Mouse (Mus musculus) kidney, embryonic 14.5 days (tissue): ENCODE results near the gene Rptor. TPM values are rescaled to one million over a fixed set of nuclear protein-coding genes. Genes with fewer than 3 reads are reported as not detected.
"Not testable (repeated sequence)": the region's sequence is repeated elsewhere in the genome, so short reads cannot be mapped to it uniquely, and the experiment has no call there.

ENCODE experiments used
- ATAC-seq: fragments of 200-750 bp; cut with Nextera tagmentation; 2 replicates; pipeline ENCODE4 v1.8.0; 2017; ENCODE audit warnings: moderate number of reproducible peaks, mild to moderate bottlenecking, moderate TSS enrichment, moderate library complexity; ENCODE audit not compliant: low FRiP score, low TSS enrichment
- H3K27ac ChIP-seq: fragments of 300-500 bp; sonication (generic); 2 replicates; pipeline ENCODE4 v1.5.1; 2014; ENCODE audit warnings: low read depth, mild to moderate bottlenecking, low read length, moderate library complexity, mixed read lengths
- H3K27me3 ChIP-seq: fragments of 300-500 bp; sonication (generic); 2 replicates; pipeline ENCODE4 v1.6.1; 2014; ENCODE audit warnings: mild to moderate bottlenecking, low read length; ENCODE audit not compliant: control insufficient read depth, insufficient read depth
- H3K36me3 ChIP-seq: fragments of 300-500 bp; sonication (generic); 2 replicates; pipeline ENCODE4 v1.6.1; 2014; ENCODE audit warnings: low read length, mixed read lengths; ENCODE audit not compliant: control insufficient read depth, insufficient read depth
- H3K4me1 ChIP-seq: fragments of 300-500 bp; sonication (generic); 2 replicates; pipeline ENCODE4 v1.6.1; 2014; ENCODE audit warnings: low read length, mixed read lengths; ENCODE audit not compliant: control insufficient read depth, insufficient read depth
- H3K4me2 ChIP-seq: fragments of 300-500 bp; sonication (generic); replicated peaks from 2 replicates; pipeline ENCODE4 v1.6.1; 2014; ENCODE audit warnings: low read depth, mild to moderate bottlenecking, low read length
- H3K4me3 ChIP-seq: fragments of 300-500 bp; sonication (generic); 2 replicates; pipeline ENCODE4 v1.5.1; 2014; ENCODE audit warnings: mild to moderate bottlenecking, low read length
- H3K9ac ChIP-seq: fragments of 300-500 bp; sonication (generic); 2 replicates; pipeline ENCODE4 v1.6.1; 2014; ENCODE audit warnings: low read depth, mild to moderate bottlenecking, low read length, moderate library complexity
- H3K9me3 ChIP-seq: fragments of 300-500 bp; sonication (generic); 2 replicates; pipeline ENCODE4 v1.6.1; 2016; ENCODE audit warnings: low read length; ENCODE audit not compliant: control insufficient read depth
- WGBS: fragments of 180-500 bp; shearing (Covaris S2); extraction: QIAGEN DNeasy Blood & Tissue Kit; methylation state at CpG from one replicate; pipeline ENCODE4 v1.1.7; 2014; 5-methylcytosine and 5-hydroxymethylcytosine counted together
- polyA plus RNA-seq: library from polyadenylated mRNA; unstranded; fragments of >200 nt; fragmentation: Nextera tagmentation; extraction: Ambion mirVana; gene quantifications from 2 replicates; pipeline ENCODE4 v1.2.1, GENCODE M21; 2014

The Rptor gene
- polyA plus RNA-seq, 1 experiment from 2014 or later: 15.7 TPM

DNA sequence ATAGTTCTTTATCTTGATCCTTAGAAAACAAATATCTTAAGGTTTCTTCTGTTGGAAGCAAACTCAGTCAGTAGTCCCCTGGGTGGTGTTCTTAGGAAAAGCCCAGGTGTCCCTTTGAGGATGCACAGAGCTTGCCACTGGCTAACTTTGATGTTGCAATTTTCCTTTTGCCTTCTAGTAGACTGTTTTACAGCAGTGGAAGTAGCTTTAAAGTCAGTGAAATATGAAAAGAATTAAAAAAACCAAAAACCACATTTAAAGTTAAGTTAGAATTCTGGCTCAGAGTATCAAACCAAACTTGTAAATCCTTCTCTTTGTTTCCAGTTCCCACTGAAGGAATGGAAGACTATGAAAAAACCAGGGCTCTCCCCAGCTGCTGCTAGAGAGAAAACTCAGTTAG lies 47.8 kb downstream of the Rptor start:
- H3K9me3 ChIP-seq: no peaks in the 10 kb centered on the region
- no peaks in the 10 kb centered on the region for H3K36me3 ChIP-seq
- H3K27ac ChIP-seq: no peak overlapping the region
- no peak overlapping the region for H3K4me2 ChIP-seq
- H3K9ac ChIP-seq: no peak overlapping the region
- no peak overlapping the region for H3K4me3 ChIP-seq
- H3K27me3 ChIP-seq: no peaks in the 10 kb centered on the region
- H3K4me1 ChIP-seq: 0 out of 2 replicates have a peak, but pooled peaks cover 14% of the 10 kb centered on the region
- no peak for ATAC-seq

DNA sequence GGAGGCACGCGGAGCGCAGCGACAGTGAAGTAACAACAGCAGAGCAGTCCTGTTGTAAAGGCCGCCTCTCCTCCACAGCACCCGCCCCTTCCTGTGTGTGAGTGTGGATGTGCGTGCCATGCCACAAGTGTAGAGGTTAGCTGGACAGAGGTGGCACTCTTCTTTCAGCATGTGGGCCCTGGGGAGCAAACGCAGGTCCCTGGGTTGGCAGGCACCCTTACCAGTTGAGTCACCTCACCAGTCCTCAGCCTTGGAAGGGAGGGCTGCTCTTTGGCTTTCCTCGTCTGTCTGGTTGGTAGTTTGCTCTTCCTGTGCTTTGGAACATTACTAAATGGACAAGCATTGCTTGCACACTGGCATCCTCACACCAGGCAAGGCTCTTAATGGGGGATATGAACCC lies 50.6 kb downstream of the Rptor start:
- Histone ChIP-seq H3K9me3 (no peaks in the 10 kb centered on the region), H3K27me3 (no peaks in the 10 kb centered on the region), H3K4me2 (no peak overlapping the region), H3K4me3 (no peak overlapping the region), H3K9ac (no peak overlapping the region), H3K27ac (no peak overlapping the region), H3K36me3 (no peaks in the 10 kb centered on the region), H3K4me1 (0 out of 2 replicates have a peak, but pooled peaks cover 12% of the 10 kb centered on the region)
- 90% methylated on average over 9 of the region's 9 CpGs for WGBS
- ATAC-seq: no peak

GRCm38 (mm10) chr11:119657534-119657933 lies 54.8 kb downstream of the Rptor start:
- no peak overlapping the region for H3K9ac ChIP-seq
- no peak overlapping the region for H3K27ac ChIP-seq
- H3K36me3 ChIP-seq: no peaks in the 10 kb centered on the region
- no peaks in the 10 kb centered on the region for H3K9me3 ChIP-seq
- no peaks in the 10 kb centered on the region for H3K4me1 ChIP-seq
- H3K4me2 ChIP-seq: no peak overlapping the region
- WGBS: 93% methylated on average over 6 of the region's 6 CpGs
- no peaks in the 10 kb centered on the region for H3K27me3 ChIP-seq
- no peak overlapping the region for H3K4me3 ChIP-seq
- ATAC-seq: no peak

DNA sequence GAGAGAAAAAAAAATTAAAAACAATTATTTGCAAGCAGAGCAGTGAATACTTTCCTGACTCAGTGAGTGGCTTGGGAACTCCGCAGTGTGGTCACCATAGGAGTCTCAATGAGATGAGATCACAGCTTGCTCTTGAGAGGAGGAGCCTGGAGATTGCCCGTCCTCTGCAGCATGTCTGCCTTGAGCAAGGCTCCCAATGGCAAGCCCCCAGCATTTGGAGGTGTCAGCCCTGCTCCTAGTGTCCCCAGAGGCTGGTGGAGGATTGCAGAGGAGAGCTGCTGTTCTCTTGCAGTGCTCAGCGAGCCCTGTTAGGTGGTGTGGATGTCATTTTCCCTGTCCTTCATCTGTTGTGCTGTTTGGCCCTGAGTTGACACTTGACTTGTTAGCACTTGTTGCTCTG lies 56.6 kb downstream of the Rptor start:
- no peak for ATAC-seq
- no peak overlapping the region for H3K4me3 ChIP-seq

DNA sequence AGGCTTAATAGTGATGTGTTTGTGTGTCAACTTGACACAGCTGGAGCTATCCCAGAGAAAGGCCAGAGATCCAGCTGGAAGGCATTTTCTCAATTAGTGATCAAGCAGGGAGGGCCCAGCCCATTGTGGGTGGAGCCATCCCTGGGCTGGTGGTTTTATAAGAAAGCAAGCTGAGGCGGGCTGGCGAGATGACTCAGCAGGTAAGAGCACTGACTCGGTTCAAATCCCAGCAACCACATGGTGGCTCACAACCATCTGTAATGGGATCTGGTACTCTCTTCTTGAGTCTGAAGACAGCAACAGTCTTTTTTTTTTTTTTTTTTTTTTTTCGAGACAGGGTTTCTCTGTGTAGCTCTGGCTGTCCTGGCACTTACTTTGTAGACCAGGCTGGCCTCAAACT lies 58.8 kb downstream of the Rptor start:
- not testable (repeated sequence) for H3K27me3 ChIP-seq, H3K9ac ChIP-seq, H3K9me3 ChIP-seq, H3K4me2 ChIP-seq, H3K27ac ChIP-seq, H3K4me3 ChIP-seq, H3K36me3 ChIP-seq, ATAC-seq
- 37% methylated on average over 3 of the region's 4 CpGs for WGBS
- peaks cover 21% of the 10 kb centered on the region; the same call in 1 of the 2 replicates for H3K4me1 ChIP-seq

More for the DNA sequence above, 56.6 kb downstream of the Rptor start:
- H3K4me1 ChIP-seq: peaks cover 5% of the 10 kb centered on the region; the same call in 1 of the 2 replicates
- H3K27ac ChIP-seq: no peak overlapping the region
- no peak overlapping the region for H3K9ac ChIP-seq
- no peaks in the 10 kb centered on the region for H3K27me3 ChIP-seq
- no peaks in the 10 kb centered on the region for H3K36me3 ChIP-seq
- no peak overlapping the region for H3K4me2 ChIP-seq
- no peaks in the 10 kb centered on the region for H3K9me3 ChIP-seq
- WGBS: 92% methylated on average over 3 of the region's 3 CpGs

DNA sequence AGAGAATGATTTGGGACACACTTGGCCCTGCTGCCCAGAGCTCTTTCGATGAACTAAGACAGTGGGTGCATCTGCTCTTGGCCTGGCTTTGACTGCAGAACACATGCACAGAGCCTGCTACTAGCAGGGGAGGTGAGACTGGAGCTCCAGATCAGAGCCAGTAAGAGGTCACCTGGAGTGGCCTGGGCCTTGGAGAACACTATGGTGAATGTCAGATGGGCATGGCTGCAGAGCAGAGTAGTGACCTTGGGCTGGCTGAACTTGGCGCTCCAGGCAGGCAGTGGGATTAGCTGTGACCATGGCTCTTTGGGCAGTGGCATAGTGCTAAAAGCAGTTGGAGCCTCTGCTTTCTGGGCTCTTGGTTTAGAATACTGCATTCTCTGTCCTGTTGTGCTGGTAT lies 61.2 kb downstream of the Rptor start:
- H3K4me2 ChIP-seq: no peak overlapping the region
- H3K4me1 ChIP-seq: peaks cover 26% of the 10 kb centered on the region; the same call in 1 of the 2 replicates
- no peaks in the 10 kb centered on the region for H3K27me3 ChIP-seq
- H3K27ac ChIP-seq: no peak overlapping the region
- no peaks in the 10 kb centered on the region for H3K9me3 ChIP-seq
- WGBS: 90% methylated on average over 2 of the region's 2 CpGs
- no peaks in the 10 kb centered on the region for H3K36me3 ChIP-seq
- H3K4me3 ChIP-seq: no peak overlapping the region
- no peak for ATAC-seq
- no peak overlapping the region for H3K9ac ChIP-seq

- ATAC-seq: no peak; the same call in 1 of the 2 replicates
- Histone ChIP-seq H3K4me1 (peaks cover 26% of the 10 kb centered on the region; the same call in 1 of the 2 replicates), H3K9ac (no peak overlapping the region), H3K4me3 (no peak overlapping the region), H3K9me3 (no peaks in the 10 kb centered on the region), H3K36me3 (no peaks in the 10 kb centered on the region), H3K27me3 (no peaks in the 10 kb centered on the region), H3K4me2 (no peak overlapping the region), H3K27ac (no peak overlapping the region)
- WGBS: 66% methylated on average over 10 of the region's 10 CpGs
Observed at GRCm38 (mm10) chr11:119664678-119665307, 62.1 kb downstream of the Rptor start.

DNA sequence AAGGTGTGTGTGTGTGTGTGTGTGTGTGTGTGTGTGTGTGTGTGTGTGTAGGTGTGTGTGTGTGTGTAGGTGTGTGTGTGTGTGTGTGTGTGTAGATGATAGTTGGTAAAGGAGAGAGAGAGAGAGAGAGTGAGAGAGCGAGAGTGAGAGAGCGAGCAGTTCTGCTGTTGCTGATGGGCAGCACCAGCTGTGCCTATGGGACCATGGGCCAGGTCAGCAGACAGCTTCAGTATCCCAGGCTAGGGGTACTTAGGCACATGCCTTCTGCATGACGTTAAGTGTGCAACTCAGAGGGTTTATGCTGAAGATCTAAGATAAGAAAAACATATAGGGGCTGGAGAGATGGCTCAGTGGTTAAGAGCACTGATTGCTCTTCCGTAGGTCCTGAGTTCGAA lies 62.6 kb downstream of the Rptor start:
- no peaks in the 10 kb centered on the region for H3K27me3 ChIP-seq
- H3K4me3 ChIP-seq: no peak overlapping the region
- H3K9me3 ChIP-seq: no peaks in the 10 kb centered on the region
- no peak for ATAC-seq
- no peak overlapping the region for H3K9ac ChIP-seq
- H3K27ac ChIP-seq: no peak overlapping the region
- peaks cover 26% of the 10 kb centered on the region; the same call in 1 of the 2 replicates for H3K4me1 ChIP-seq
- 86% methylated on average over 5 of the region's 5 CpGs for WGBS
- no peaks in the 10 kb centered on the region for H3K36me3 ChIP-seq
- no peak overlapping the region for H3K4me2 ChIP-seq

- Histone ChIP-seq H3K9me3 (no peaks in the 10 kb centered on the region), H3K27ac (no peak overlapping the region), H3K4me3 (no peak overlapping the region), H3K9ac (no peak overlapping the region), H3K27me3 (no peaks in the 10 kb centered on the region), H3K4me2 (no peak overlapping the region), H3K36me3 (no peaks in the 10 kb centered on the region), H3K4me1 (peaks cover 26% of the 10 kb centered on the region; the same call in 1 of the 2 replicates)
- ATAC-seq: no peak
- WGBS: 13% methylated on average over 2 of the region's 2 CpGs
Observed at GRCm38 (mm10) chr11:119666567-119667108, 63.9 kb downstream of the Rptor start.
